Mouse (Mus musculus) megakaryocyte, embryonic 14.5 days (primary cell): Measurements from ENCODE around the gene Mfsd5. TPM values are rescaled to one million over a fixed set of nuclear protein-coding genes. Genes with fewer than 3 reads are reported as not detected.
A peak's percentile ranks its signal among the peaks of the same experiment; 100 is the strongest.

Experiments
- H3K27me3 ChIP-seq: replicated peaks from 2 replicates; pipeline ENCODE3; 2012; ENCODE audit warnings: inconsistent platforms
- H3K36me3 ChIP-seq: replicated peaks from 2 replicates; pipeline ENCODE3; 2012; ENCODE audit warnings: low read length, inconsistent platforms, mixed read lengths
- H3K4me1 ChIP-seq: 2 replicates; pipeline ENCODE4 v1.6.1; 2012; ENCODE audit warnings: inconsistent platforms
- H3K4me3 ChIP-seq: replicated peaks from 2 replicates; pipeline ENCODE3; 2012; ENCODE audit warnings: moderate library complexity, mild to moderate bottlenecking, inconsistent platforms
- H3K9me3 ChIP-seq: 2 replicates; pipeline ENCODE4 v1.6.1; 2012; ENCODE audit warnings: inconsistent platforms
- FLI1 ChIP-seq: IDR thresholded peaks from 2 replicates; pipeline ENCODE4 v1.6.1; 2012; ENCODE audit warnings: low read length, inconsistent platforms, mixed read lengths
- GATA1 ChIP-seq: IDR thresholded peaks from 3 replicates; pipeline ENCODE4 v1.6.1; 2012; ENCODE audit warnings: mixed read lengths, low read length, inconsistent platforms, borderline replicate concordance
- polyA plus RNA-seq: library from polyadenylated mRNA; stranded (reverse); fragments of >175 nt; gene quantifications from 2 replicates; pipeline ENCODE4 v1.2.3, GENCODE M21; 2012; ENCODE audit warnings: low replicate concordance; ENCODE audit not compliant: insufficient read depth

The Mfsd5 gene
- 72.6 and 109 TPM in 2 replicates for polyA plus RNA-seq

DNA sequence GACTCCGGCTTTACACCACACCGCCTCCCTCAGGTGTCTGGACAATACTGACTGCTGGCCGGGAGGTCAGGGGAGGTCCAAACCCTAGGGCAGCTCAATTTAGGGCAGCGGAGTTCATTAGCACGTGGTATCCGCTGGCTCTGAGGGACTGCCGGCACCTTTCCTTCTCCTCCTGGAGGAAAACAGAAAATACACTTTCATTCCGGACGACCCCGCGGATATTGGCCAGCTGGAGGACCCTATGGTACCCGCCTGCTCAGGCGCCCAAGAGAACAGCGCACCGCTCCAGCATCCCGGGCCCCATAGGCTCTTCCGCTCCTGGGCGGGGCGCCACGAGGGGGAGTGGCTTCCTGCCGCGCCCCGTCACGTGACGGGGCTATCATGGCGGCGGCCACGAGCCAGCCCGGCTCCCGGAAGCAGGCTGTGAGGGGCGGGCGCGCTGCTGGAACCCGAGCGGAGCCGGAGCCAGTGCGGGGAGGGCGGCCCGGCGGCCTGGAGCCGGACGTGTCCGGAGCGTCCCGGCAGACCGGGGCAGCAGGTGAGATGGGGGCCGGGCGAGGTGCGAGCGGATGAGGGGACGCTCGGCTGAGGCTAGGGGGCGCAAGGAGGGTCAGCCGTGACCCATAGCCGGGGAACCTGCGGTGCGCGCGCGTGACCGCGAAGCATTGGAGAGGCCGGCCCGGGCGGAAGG lies at the start of gene Mfsd5:
TSS of gene Mfsd5 (plus strand) at position 363 of the 691 bp plus-strand sequence.
- H3K4me1 ChIP-seq: peaks cover 51% of the 10 kb centered on the region
- peak within 1 kb of the TSS; percentile 98 for H3K4me3 ChIP-seq
- H3K36me3 ChIP-seq: peaks cover 26% of the 10 kb centered on the region
- no peaks in the 10 kb centered on the region for H3K27me3 ChIP-seq
- no peak for TF ChIP-seq GATA1
- no peak for TF ChIP-seq FLI1
- H3K9me3 ChIP-seq: no peaks in the 10 kb centered on the region

DNA sequence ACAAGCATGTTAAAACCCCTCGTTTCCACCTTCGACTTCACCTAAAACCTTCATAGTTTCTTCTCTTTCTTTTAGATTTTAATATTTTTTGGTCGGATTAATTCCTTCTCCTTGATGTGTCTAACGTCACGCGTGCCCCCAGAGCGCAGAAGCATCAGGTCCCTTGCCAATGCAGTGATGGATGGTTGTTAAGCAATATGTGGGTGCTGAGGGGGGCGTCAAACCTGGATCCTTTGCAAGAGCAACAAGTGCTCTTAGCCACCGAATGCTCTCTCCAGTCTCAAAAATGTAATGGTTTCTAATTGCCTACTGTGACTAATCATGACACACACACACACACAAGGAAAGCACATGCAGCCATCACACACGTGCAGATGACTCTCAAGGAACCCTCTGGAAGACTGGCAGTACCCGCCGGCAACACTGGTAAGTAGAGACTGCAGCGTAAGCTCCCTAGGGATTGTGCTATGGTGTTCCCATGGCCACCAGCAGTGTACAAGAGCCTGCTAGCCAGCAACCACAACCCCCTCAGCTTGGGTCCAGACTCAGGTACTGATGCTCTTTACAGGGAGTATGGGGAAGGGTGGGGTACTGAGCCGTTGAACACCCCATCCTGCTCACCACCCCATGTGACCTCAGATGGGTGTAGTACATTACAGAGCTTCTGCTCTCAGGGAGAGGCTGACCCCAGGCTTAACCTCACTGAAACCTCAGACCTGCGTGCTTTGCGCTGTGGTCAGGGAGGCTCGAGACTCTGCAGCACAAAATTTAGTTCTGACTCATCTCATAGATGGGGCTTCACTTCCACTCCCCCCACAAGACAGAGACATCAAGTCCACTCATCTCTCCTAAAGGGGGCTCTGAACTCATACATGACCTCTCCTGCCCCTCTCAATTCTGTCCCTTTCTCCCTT lies 48.6 kb upstream of the Mfsd5 start:
- peaks cover 19% of the 10 kb centered on the region for H3K36me3 ChIP-seq
- peaks cover 4% of the 10 kb centered on the region for H3K9me3 ChIP-seq
- H3K4me1 ChIP-seq: peaks cover 68% of the 10 kb centered on the region
- H3K4me3 ChIP-seq: peak overlapping the region; percentile 86
- H3K27me3 ChIP-seq: peaks cover 24% of the 10 kb centered on the region
- TF ChIP-seq FLI1: no peak
- no peak for TF ChIP-seq GATA1

DNA sequence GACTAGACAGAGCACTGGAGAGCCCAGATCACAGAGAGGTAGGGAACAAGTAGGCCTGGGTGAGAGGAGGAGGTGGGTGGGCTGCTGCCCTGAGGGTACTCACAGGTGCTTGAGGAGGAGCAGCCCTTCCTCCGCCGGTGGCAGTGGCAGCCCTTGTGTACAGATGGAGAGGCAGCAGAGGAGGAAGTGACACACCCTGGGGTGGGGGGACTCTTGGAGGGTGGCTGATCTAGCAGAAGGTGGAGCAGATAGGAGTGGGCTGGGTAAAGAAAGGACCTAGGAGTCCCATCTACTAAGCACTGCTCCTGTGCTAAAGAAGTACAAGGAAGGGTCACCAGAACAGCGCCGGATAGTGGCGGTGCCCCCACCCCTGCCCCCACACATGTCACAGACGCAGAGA lies 47.5 kb upstream of the Mfsd5 start, which contains the start of gene Itgb7:
TSS of gene Itgb7 (minus strand) at position 197 of the 400 bp plus-strand sequence.
- TF ChIP-seq GATA1 (no peak), FLI1 (no peak)

DNA sequence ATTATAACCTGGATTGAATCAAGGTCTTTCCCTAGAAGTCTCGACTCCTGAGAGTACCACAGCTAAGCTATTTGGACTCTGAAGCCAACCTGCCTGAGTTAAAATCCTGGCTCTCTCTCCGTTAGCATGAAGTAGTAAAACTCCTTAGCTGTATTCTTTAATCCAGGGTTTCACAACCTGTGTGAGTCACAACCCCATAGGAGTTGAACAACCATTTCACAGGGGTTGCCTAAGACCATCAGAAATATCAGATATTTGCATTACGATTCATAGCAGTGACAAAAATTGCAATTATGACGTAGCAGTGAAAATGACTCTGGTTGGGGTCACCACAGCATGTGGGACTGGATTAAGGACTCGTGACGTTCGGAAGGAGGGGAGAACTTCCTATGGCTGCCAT lies 46.5 kb upstream of the Mfsd5 start:
- peaks cover 15% of the 10 kb centered on the region for H3K27me3 ChIP-seq
- H3K4me3 ChIP-seq: no peak overlapping the region
- TF ChIP-seq GATA1 (no peak), FLI1 (no peak)
- H3K36me3 ChIP-seq: peaks cover 34% of the 10 kb centered on the region
- H3K4me1 ChIP-seq: peaks cover 62% of the 10 kb centered on the region
- no peaks in the 10 kb centered on the region for H3K9me3 ChIP-seq

More for the DNA sequence above, 47.5 kb upstream of the Mfsd5 start, which contains the start of gene Itgb7:
- Histone ChIP-seq H3K36me3 (peaks cover 25% of the 10 kb centered on the region), H3K4me1 (peaks cover 70% of the 10 kb centered on the region), H3K27me3 (peaks cover 21% of the 10 kb centered on the region), H3K9me3 (no peaks in the 10 kb centered on the region), H3K4me3 (peak within 1 kb of the TSS; percentile 86)

DNA sequence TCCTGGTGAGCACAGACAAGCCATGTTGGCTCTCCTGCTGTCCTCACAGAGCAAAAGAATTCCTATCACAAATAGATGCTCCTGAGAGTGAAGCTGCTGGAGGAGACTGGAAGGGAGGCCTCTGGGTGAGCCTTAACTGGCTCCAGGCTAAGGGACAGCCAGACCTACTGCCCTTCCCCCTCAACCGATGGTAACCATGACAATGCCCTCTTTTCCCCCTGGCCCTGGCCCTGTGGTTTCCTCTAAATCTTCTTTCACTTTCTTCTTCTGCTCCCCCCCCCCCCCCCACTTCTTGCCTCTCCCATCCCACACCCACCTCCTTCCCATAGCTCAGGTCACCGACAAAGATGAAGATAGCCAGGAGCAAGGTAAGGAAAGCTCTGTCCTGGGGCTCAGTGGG lies 45.4 kb upstream of the Mfsd5 start:
- peak overlapping the region; percentile 80 for H3K4me3 ChIP-seq
- peaks cover 66% of the 10 kb centered on the region for H3K4me1 ChIP-seq
- peaks cover 11% of the 10 kb centered on the region for H3K27me3 ChIP-seq
- TF ChIP-seq FLI1 (no peak), GATA1 (no peak)
- H3K36me3 ChIP-seq: peaks cover 45% of the 10 kb centered on the region
- no peaks in the 10 kb centered on the region for H3K9me3 ChIP-seq

DNA sequence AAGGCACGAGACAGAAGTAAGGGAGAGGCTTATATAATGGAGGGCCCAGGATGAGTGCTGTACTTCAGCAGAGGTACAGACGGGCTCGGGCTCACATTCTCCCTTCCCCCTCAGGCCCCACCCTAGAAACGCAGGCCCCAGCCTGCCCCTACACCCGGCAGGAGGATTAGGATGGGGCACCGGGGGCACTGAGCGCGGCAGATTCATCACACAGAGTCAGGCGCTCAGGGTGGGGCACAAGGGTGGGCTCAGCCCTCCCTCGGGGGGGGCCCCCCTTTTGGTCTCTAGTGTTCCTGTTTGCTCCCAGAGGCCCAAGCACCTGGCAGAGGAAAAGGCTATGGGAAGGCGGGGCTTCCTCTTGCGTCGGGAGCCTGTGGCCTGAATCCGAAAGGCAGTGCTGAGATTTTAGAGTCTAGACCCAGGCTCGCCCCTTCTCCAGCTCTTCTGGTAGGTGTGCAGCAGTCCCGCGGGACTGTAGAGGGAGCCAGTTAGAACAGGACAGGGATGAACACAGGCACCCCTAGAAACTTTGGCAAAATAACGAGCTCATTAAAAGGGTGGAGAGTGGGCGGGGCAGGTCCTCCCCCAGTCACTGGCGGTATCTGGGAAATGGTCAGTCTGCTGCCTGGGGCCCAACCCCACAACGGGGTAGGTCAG lies 43.8 kb upstream of the Mfsd5 start:
- H3K4me3 ChIP-seq: no peak overlapping the region
- peaks cover 10% of the 10 kb centered on the region for H3K27me3 ChIP-seq
- peaks cover 59% of the 10 kb centered on the region for H3K36me3 ChIP-seq
- H3K4me1 ChIP-seq: peaks cover 79% of the 10 kb centered on the region
- no peaks in the 10 kb centered on the region for H3K9me3 ChIP-seq
- no peak for TF ChIP-seq GATA1
- TF ChIP-seq FLI1: no peak

DNA sequence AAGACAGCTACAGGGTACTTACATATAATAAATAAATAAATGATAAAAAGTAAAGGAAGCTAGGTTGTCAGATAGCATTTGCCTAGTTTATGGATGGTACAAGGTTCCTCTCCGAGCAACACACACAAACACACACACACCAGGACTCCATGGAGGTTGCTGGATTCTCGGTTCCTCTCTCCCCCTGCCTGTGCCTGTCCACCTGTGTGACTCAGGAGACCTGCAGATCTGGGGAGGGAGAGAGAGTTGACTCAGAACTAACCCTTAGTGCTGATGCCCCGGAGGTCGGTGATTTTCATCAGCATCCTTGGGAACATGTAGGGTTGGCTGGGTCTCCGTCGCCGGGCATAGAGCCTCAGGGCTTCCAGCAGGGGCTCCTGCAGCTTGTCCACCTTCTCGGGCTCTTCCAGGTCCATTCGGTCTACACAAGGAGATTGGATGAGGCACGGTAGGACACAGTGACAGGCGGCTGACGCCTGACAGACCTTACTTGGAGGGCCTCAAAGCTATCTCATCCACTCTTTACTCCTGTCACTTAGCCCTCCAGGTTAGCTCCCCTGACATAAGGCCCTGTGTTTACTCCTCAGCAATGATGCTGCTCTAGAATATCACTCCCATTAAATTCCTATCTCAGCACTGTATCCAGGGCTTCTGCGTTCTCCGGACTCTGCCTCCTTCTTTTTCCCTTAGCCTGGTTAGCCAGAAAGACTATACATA lies 40.6 kb upstream of the Mfsd5 start:
- H3K27me3 ChIP-seq: no peaks in the 10 kb centered on the region

DNA sequence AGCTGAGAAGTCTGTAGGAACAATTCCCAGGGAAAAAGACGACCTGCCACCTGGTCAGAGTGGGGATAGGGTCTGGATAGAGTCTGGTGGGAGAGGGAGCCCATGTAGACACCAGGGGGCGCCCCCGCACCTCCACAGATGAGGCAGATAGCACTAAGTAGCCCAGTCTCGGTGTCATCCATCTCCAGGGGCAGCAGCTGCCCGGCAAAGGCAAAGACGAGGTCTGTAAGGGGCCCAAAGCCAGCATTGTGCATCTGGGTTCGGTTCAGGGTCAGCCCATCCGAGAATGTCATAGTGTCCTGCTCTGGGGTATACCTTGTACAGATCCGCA lies 40.0 kb upstream of the Mfsd5 start:
- peak overlapping the region; percentile 14 for H3K4me3 ChIP-seq
- no peaks in the 10 kb centered on the region for H3K27me3 ChIP-seq
- H3K9me3 ChIP-seq: no peaks in the 10 kb centered on the region
- peaks cover 79% of the 10 kb centered on the region for H3K4me1 ChIP-seq
- no peak for TF ChIP-seq FLI1
- TF ChIP-seq GATA1: peak; percentile 63; the same call in 1 of the 3 replicates
- peaks cover 78% of the 10 kb centered on the region for H3K36me3 ChIP-seq

More for the DNA sequence above, 40.6 kb upstream of the Mfsd5 start:
- TF ChIP-seq FLI1 (no peak), GATA1 (no peak)
- no peaks in the 10 kb centered on the region for H3K9me3 ChIP-seq
- peaks cover 79% of the 10 kb centered on the region for H3K4me1 ChIP-seq
- H3K4me3 ChIP-seq: no peak overlapping the region
- peaks cover 79% of the 10 kb centered on the region for H3K36me3 ChIP-seq

DNA sequence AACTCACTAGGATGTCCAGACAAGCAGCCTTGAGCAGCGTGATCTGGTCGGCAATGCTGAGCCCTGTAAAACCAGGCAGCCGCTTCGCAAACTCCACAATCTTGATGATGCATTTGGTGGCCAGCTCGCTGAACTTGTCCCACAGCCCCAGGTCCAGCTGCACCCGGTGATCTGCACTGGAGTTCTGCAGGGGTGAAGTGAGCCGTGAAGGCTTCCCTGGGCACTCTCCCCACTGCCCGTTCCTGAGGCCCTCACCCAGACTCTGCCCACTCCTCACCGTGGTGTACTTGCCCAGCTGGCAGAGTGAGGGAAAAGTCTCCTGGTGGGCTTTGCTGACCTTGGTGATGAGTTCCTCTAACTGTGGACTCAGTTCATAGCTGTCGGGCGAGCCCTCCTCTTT lies 39.4 kb upstream of the Mfsd5 start:
- no peaks in the 10 kb centered on the region for H3K9me3 ChIP-seq
- TF ChIP-seq GATA1 (no peak), FLI1 (no peak)
- H3K36me3 ChIP-seq: peaks cover 72% of the 10 kb centered on the region
- H3K4me1 ChIP-seq: peaks cover 79% of the 10 kb centered on the region
- H3K27me3 ChIP-seq: no peaks in the 10 kb centered on the region
- no peak overlapping the region for H3K4me3 ChIP-seq
